Mouse (Mus musculus) small intestine, adult 2 months (tissue): ENCODE data around the gene Txnl4b. TPM values are rescaled to one million over a fixed set of nuclear protein-coding genes. Genes with fewer than 3 reads are reported as not detected.
A peak's percentile ranks its signal among the peaks of the same experiment; 100 is the strongest.

Source experiments
- H3K27ac ChIP-seq: fragments of 200-500 bp; 2 replicates; pipeline ENCODE4 v1.5.1; 2012; ENCODE audit warnings: low read depth, low read length, control low read depth, inconsistent platforms; ENCODE audit not compliant: insufficient read depth
- H3K27me3 ChIP-seq: fragments of 200-500 bp; 2 replicates; pipeline ENCODE4 v1.6.1; 2012; ENCODE audit warnings: mild to moderate bottlenecking, moderate library complexity, low read length, inconsistent platforms; ENCODE audit not compliant: control insufficient read depth, insufficient read depth
- H3K36me3 ChIP-seq: fragments of 200-500 bp; 2 replicates; pipeline ENCODE4 v1.6.1; 2012; ENCODE audit warnings: mild to moderate bottlenecking, low read length, control low read depth, inconsistent platforms; ENCODE audit not compliant: control insufficient read depth, insufficient read depth
- H3K4me1 ChIP-seq: fragments of 200-500 bp; 2 replicates; pipeline ENCODE4 v1.6.1; 2012; ENCODE audit warnings: low read length, inconsistent platforms, mixed read lengths; ENCODE audit not compliant: control insufficient read depth, insufficient read depth, insufficient read length
- H3K4me3 ChIP-seq: fragments of 200-500 bp; 2 replicates; pipeline ENCODE4 v1.5.1; 2012; ENCODE audit warnings: low read depth, mild to moderate bottlenecking, control low read depth, inconsistent platforms, low read length, moderate library complexity
- CTCF ChIP-seq: fragments of 200-500 bp; IDR thresholded peaks from 2 replicates; pipeline ENCODE4 v1.5.1; 2012; ENCODE audit warnings: low read depth, mild to moderate bottlenecking, control low read depth, inconsistent platforms, low read length, moderate library complexity, mixed read lengths; ENCODE audit not compliant: insufficient replicate concordance, insufficient read length; ENCODE audit errors: extremely low read depth
- POLR2A ChIP-seq: fragments of 200-500 bp; IDR thresholded peaks from 2 replicates; pipeline ENCODE4 v1.6.1; 2012; ENCODE audit warnings: low read depth, mild to moderate bottlenecking, control low read depth, inconsistent platforms, low read length, moderate library complexity
- WGBS: fragments of 180-500 bp; shearing (Covaris S2); methylation state at CpG from one replicate; pipeline ENCODE4 v1.1.7; 2018; 5-methylcytosine and 5-hydroxymethylcytosine counted together
- polyA plus RNA-seq: library from polyadenylated mRNA; depleted of rRNA; stranded (reverse); fragments of >200 nt; gene quantifications from 2 replicates; pipeline ENCODE4 v1.2.3, GENCODE M21; 2012

The Txnl4b gene
- polyA plus RNA-seq, 1 experiment: 3.5 TPM

- H3K4me3 ChIP-seq: no peak overlapping the region
- no peak overlapping the region for H3K27ac ChIP-seq
- H3K27me3 ChIP-seq: no peaks in the 10 kb centered on the region
- H3K36me3 ChIP-seq: no peaks in the 10 kb centered on the region
- no peaks in the 10 kb centered on the region for H3K4me1 ChIP-seq
- 46% methylated on average over 3 of the region's 3 CpGs for WGBS
- no peak for TF ChIP-seq CTCF
Observed at GRCm38 (mm10) chr8:109584830-109585229, 19.1 kb downstream of the Txnl4b start.

DNA sequence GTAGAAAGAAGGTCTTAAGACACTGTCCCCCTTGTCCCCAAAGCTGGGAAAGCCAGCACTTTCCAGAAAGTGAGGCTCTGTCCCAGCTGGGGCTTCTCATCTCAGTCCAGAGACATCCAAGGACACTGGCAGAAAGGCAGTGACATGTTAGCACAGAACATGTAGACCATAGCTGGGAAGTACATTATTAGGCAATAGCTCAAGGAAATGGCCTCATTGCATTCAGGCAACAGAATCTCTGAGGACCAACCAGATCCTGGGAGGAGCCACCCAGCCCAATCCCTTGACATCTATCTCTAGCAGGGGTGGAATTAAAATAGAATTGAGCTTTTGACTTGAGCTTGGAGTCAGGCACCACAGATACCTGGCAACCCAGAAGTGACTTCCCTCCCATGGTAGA is 20.0 kb downstream of the Txnl4b start:
- TF ChIP-seq CTCF (no peak), POLR2A (no peak)
- Histone ChIP-seq H3K27ac (no peak overlapping the region), H3K4me3 (no peak overlapping the region), H3K4me1 (no peaks in the 10 kb centered on the region), H3K36me3 (no peaks in the 10 kb centered on the region), H3K27me3 (no peaks in the 10 kb centered on the region)

GRCm38 (mm10) chr8:109586972-109587504 is 21.3 kb downstream of the Txnl4b start:
- no peaks in the 10 kb centered on the region for H3K4me1 ChIP-seq
- WGBS: 28% methylated on average over 7 of the region's 7 CpGs
- TF ChIP-seq POLR2A: no peak
- TF ChIP-seq CTCF: no peak
- H3K27me3 ChIP-seq: no peaks in the 10 kb centered on the region
- no peak overlapping the region for H3K4me3 ChIP-seq
- no peak overlapping the region for H3K27ac ChIP-seq
- H3K36me3 ChIP-seq: no peaks in the 10 kb centered on the region

- no peak overlapping the region for H3K4me3 ChIP-seq
- 83% methylated on average over 9 of the region's 9 CpGs for WGBS
- no peak for TF ChIP-seq CTCF
- no peak for TF ChIP-seq POLR2A
- H3K27me3 ChIP-seq: no peaks in the 10 kb centered on the region
- H3K27ac ChIP-seq: no peak overlapping the region
- H3K4me1 ChIP-seq: no peaks in the 10 kb centered on the region
- peaks cover 8% of the 10 kb centered on the region; the same call in 1 of the 2 replicates for H3K36me3 ChIP-seq
Observed at GRCm38 (mm10) chr8:109590901-109591300, 25.2 kb downstream of the Txnl4b start.

DNA sequence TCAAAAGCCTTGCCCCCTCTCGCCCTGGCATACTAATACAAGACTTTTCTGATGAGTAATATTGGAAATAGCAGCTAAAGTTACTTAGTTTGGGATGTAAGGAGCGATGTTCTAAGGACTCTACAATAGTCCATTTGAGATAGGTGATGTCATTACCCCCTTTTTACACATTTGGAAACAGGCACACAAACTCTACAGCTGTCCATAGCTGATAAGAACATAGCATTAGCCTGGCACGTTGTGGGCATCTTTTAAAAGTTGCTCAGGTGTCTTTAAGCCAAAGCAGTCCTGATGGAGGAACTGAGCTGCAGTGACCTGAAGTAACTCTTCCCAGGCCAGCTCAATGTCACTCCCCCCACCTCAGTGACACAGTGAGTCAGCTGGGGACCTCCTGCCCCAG is 25.7 kb downstream of the Txnl4b start:
- H3K36me3 ChIP-seq: peaks cover 8% of the 10 kb centered on the region; the same call in 1 of the 2 replicates
- H3K4me1 ChIP-seq: no peaks in the 10 kb centered on the region
- no peaks in the 10 kb centered on the region for H3K27me3 ChIP-seq
- TF ChIP-seq POLR2A: no peak
- no peak for TF ChIP-seq CTCF
- H3K27ac ChIP-seq: no peak overlapping the region
- 80% methylated on average over 3 of the region's 3 CpGs for WGBS
- no peak overlapping the region for H3K4me3 ChIP-seq

DNA sequence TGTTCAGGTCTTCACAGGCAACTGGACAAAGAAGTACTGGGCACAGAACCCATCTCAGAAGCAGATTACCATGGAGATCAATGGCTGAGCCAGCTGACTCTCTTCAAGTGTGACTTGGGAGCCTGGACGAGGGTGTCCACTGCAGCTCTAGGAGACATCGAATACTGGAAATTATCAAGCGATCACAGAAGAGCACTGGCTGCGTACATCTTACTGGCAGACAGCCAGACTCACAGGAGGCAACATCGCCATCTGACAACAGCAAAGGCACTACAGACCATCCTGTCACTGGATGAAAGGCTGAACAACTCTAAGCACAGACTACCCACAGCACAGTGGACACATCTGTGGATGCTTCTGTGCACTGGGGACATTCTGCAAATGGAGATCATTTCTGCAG is 26.5 kb downstream of the Txnl4b start:
- TF ChIP-seq CTCF: no peak
- no peak for TF ChIP-seq POLR2A
- H3K27ac ChIP-seq: no peak overlapping the region
- peaks cover 8% of the 10 kb centered on the region; the same call in 1 of the 2 replicates for H3K36me3 ChIP-seq
- no peak overlapping the region for H3K4me3 ChIP-seq
- WGBS: 92% methylated on average over 5 of the region's 5 CpGs
- no peaks in the 10 kb centered on the region for H3K27me3 ChIP-seq
- H3K4me1 ChIP-seq: no peaks in the 10 kb centered on the region

DNA sequence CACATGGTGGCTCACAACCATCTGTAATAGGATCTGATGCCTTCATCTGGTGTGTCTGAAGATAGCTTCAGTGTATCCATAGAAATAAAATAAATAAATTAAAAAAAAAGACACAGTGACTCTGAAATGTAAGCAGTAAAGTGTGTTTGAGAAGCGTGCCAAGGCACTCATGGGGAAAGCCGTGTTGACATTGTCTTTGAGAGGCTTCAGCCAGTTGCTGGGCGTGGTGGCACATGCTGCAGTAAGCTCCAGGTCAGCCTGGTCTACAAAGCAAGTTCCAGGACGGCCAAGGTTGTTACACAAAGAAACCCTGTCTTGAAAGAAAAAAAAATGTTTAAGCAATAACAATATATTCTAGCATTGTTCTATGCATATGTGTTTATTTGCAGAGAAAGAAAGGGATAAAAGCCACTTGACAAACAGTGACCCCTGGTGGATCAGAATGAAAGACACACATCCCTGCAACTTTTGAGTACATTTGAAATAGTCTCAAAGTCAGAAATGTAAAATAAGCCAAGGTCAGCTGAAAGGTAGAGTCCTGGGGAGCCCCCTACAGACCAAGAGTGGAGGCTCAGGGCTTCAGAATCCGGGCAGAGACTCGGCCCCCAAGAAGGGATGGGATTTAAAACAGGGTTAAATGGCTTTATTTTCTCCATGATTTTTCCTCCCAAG is 27.6 kb downstream of the Txnl4b start:
- Histone ChIP-seq H3K4me3 (no peak overlapping the region), H3K27me3 (no peaks in the 10 kb centered on the region), H3K36me3 (peaks cover 8% of the 10 kb centered on the region; the same call in 1 of the 2 replicates), H3K4me1 (no peaks in the 10 kb centered on the region), H3K27ac (no peak overlapping the region)
- TF ChIP-seq CTCF (peak; percentile 18; the same call in 1 of the 2 replicates), POLR2A (no peak)
- WGBS: 59% methylated on average over 6 of the region's 6 CpGs
